Mouse (Mus musculus) gastrocnemius, postnatal 36 days (tissue): Measurements from ENCODE around the gene Samt1. TPM values are rescaled to one million over a fixed set of nuclear protein-coding genes. Genes with fewer than 3 reads are reported as not detected.
"Not testable (repeated sequence)": the region's sequence is repeated elsewhere in the genome, so short reads cannot be mapped to it uniquely, and the experiment has no call there.

Experiments
- DNase-seq, 2 experiments: peaks; one replicate each; pipeline ENCODE4 v3.0.0; 2022
- intact Hi-C: fragments of 180-260 bp; cut with DNase I; formaldehyde crosslinking; loops from one replicate; pipeline ENCODE4 v1.15.1; 2025
- long read RNA-seq, 2 experiments: library from polyadenylated mRNA; stranded (forward); transcript quantifications; one replicate each; pipeline ENCODE4 v2.0.0; 2021
- total RNA-seq, 2 experiments: library from RNA; stranded (reverse); gene quantifications; 2 replicates each; pipeline ENCODE4 v1.2.3; 2021

Samt1 gene
- not detected for total RNA-seq
- long read RNA-seq, experiment 1: 0 reads
- long read RNA-seq, experiment 2: 0 reads

DNA sequence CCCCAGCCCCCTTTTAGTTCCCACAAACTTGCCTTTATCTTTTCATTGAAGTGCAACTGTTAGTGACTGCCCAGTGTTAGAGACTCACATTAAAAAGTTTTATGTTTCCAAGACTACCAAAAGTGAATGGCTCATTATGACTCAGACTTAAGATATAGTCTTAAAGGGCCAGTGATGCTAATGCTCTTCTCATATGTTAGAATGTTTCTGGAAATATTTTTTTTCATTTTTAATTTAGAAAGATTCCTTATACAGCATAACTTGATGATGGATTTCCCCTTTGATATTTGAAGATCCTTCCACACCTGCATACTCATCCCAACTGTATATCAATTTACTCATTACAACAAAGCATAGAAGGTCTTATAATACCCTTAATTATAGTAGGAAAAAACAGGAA, at the start of gene Samt1:
Gene Samt1, minus strand, starts transcription at position 101 of the 400 bp plus-strand sequence.
- intact Hi-C loops, DNase-seq: not testable (repeated sequence)

DNA sequence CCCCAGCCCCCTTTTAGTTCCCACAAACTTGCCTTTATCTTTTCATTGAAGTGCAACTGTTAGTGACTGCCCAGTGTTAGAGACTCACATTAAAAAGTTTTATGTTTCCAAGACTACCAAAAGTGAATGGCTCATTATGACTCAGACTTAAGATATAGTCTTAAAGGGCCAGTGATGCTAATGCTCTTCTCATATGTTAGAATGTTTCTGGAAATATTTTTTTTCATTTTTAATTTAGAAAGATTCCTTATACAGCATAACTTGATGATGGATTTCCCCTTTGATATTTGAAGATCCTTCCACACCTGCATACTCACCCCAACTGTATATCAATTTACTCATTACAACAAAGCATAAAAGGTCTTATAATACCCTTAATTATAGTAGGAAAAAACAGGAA, 42.5 kb upstream of the Samt1 start, which contains the start of gene Gm10057:
Gene Gm10057, minus strand, starts transcription at position 101 of the 400 bp plus-strand sequence.
- DNase-seq, intact Hi-C loops: not testable (repeated sequence)

DNA sequence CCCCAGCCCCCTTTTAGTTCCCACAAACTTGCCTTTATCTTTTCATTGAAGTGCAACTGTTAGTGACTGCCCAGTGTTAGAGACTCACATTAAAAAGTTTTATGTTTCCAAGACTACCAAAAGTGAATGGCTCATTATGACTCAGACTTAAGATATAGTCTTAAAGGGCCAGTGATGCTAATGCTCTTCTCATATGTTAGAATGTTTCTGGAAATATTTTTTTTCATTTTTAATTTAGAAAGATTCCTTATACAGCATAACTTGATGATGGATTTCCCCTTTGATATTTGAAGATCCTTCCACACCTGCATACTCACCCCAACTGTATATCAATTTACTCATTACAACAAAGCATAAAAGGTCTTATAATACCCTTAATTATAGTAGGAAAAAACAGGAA, 21.3 kb upstream of the Samt1 start, which contains the start of gene 4921511M17Rik:
Gene 4921511M17Rik, minus strand, starts transcription at position 101 of the 400 bp plus-strand sequence.
- DNase-seq, intact Hi-C loops: not testable (repeated sequence)

DNA sequence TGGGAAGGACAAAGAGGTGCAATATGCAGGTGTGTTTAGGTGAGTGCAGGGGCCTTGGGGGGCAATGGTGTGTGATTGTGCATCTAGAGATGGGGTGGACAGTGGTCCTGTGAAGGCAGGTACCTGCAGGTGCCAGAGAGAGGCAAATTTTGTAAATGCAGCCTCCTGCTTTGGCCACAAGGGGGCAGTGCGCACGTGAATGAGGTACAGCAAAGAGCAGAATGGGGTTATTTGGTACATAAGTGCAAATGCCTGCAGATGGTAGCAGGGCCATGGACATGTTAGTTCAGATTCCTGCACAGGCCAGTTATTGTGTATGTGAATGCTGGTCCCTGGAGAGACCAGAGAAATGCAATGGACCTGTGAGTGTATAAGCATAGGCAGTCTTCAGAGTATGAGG, 35.5 kb downstream of the Samt1 start:
- intact Hi-C loops, DNase-seq: not testable (repeated sequence)

DNA sequence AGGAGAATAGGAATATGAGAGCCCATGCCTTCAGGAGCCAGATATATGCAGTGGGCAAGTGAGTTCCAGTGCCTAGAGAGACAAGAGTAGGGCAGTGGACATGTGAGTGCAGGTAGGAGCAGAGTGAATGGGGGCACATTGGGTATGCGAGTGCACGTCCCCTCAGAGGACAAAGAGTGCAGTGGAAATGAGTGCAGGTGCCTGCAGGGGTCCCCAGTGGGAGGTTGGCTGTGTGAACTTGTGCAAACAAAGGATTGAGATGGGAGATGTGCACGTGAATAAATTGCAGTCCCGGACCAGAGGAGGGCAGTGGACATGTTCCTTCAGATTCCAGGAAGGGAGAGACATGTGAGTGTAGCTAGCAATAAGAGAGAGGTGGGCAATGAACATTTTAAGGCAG, 36.0 kb downstream of the Samt1 start:
- intact Hi-C loops: not testable (repeated sequence)

DNA sequence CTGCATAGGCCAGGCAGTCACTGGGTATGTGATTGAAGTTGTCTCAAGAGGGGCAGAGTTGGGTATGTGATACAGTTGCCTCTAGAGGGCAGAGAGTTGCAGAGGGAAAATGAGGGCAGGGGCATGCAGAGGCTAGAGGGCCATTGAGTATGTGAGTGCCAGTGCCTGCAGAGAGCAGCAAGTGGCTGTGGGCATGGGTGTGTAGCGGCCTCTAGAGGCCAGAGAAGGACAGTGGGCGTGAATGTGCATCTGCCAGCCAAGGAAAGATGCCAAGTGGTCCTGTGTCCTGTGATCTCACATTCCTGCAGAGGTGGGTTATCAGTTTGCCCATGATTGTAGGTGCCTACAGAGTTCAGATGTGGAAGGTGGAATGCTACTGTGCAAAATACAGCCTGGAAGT, 38.0 kb downstream of the Samt1 start:
- intact Hi-C loops: no loop called here
- no peak for DNase-seq

More for the DNA sequence above, 36.0 kb downstream of the Samt1 start:
- not testable (repeated sequence) for DNase-seq

DNA sequence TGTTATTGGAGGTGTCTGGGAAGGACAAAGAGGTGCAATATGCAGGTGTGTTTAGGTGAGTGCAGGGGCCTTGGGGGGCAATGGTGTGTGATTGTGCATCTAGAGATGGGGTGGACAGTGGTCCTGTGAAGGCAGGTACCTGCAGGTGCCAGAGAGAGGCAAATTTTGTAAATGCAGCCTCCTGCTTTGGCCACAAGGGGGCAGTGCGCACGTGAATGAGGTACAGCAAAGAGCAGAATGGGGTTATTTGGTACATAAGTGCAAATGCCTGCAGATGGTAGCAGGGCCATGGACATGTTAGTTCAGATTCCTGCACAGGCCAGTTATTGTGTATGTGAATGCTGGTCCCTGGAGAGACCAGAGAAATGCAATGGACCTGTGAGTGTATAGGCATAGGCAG, 59.6 kb downstream of the Samt1 start:
- intact Hi-C loops, DNase-seq: not testable (repeated sequence)

Other genes starting within 250 kb of the Samt1 start
- not detected for gene Spin2c, start 180.4 kb downstream of the Samt1 start, total RNA-seq
- gene 4921511M17Rik, start 21.2 kb upstream of the Samt1 start, total RNA-seq: not detected
- not detected for gene Gm10057, start 42.4 kb upstream of the Samt1 start, total RNA-seq
- not detected for gene Gm15140, start 108.0 kb upstream of the Samt1 start, total RNA-seq